Mouse (Mus musculus) testis, adult 2 months (tissue): ENCODE results near the gene Ccnd3.

Source experiments
- CTCF ChIP-seq: fragments of 200-500 bp; IDR thresholded peaks from 2 replicates; pipeline ENCODE4 v1.5.1; 2012; ENCODE audit warnings: low read depth, mild to moderate bottlenecking, inconsistent platforms, low read length, moderate library complexity; ENCODE audit not compliant: control insufficient read depth, insufficient read depth, insufficient replicate concordance
- POLR2A ChIP-seq: fragments of 200-500 bp; IDR thresholded peaks from 2 replicates; pipeline ENCODE4 v1.6.1; 2012; ENCODE audit warnings: low read depth, mild to moderate bottlenecking, inconsistent platforms, low read length, moderate library complexity; ENCODE audit not compliant: control insufficient read depth

GRCm38 (mm10) chr17:47588517-47588916 is 83.7 kb downstream of the Ccnd3 start:
- no peak for TF ChIP-seq CTCF
- TF ChIP-seq POLR2A = no peak
